Mouse (Mus musculus): Measurements from ENCODE around the gene Gon7.
A peak's percentile ranks its signal among the peaks of the same experiment; 100 is the strongest.

Gon7 gene

DNA sequence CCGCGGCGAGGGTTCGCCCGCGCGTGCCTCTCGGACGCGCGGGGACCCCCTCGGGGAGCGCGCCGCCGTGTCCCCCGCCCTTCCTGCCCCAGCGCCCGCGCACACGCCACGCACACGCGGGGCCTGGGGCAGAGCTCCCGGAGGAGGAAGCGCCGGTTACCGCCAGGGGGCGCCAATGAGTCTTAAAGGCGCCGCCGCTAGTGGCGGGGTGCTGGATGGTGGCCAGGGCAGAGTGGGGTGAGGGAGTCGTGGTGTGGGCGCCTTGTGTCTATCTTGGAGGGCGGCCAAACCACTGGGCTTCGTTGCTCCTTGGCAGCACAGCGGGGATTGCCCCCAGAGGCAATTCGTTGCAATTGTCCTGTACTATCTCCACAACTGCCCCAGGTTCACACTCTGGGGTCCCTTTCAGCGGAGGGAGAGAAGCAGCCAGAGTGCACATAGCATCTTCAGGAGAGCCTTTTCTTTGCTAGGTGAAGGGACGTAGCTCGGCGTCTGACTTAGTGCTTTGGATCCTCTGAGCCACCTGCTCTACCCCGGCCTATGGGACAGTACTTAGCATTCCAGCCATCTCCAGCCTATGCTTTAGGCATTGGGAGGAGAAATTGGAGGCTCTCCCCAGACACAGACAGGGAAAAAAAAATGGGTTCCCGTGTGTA is 52.3 kb downstream of the Gon7 start:
- DNase-seq = peak; percentile 85

DNA sequence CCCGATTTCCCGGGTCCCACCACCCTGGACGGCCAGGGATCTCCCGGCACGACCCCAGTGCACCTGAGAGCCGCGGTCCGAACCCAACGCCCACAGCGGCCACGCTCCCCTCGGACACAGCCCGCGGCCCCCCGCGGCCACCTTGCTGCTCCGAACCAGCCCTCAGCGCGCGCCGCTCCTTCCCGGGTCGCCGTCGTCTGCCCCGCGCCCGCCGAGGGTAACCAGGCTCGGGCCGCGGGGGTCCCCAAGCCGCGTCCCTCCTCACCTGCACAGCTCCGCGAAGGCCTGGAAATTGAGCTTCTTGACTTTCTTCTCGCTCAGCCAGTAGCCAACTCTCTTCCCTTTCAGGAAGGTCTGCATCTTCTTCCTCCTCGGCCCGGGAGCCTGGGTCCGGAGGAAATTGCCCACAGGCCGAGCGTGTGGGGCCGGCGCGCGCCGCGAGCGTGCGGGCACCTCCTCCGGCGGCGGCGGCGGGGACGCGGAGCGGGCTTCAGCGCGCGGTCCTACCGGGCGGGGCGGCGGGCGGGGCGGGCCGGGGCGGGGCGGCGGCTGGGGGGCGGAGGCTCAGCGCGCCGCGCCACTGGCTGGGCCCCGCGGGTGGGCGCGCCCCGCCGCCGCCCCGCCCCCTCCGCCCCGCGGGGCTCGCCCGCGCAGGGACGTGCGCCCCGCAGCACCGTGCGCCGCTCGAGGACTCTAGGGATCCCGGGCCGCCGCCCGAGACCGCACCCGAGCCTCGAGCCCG is 53.0 kb downstream of the Gon7 start, which contains the start of gene Itpk1:
Gene Itpk1 (minus strand): TSS at position 474 of the 742 bp plus-strand sequence.
- DNase-seq = no peak

DNA sequence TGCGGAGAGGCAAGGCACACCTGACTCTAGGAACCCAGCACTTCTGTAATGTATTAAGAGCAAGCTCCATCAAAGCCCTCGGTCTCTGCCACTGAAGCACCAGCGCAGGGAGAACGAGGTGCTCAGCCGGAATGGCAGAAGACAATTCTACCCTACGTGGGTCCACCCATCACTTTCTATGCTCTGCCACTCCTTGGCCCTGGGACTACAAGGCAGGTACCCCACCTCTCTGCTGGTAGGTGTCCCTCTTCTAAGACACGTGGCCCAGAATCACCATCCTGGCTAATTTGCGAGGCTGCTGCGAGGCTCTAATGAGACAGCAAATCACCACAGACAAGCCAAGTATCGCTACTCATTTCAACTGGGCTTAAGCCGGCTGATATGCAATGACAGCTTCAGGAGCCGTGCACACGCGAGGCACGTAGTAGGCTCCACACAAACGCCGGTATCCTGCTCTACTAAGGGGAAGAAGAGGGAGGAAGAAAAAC is 53.6 kb downstream of the Gon7 start:
- DNase-seq = no peak

DNA sequence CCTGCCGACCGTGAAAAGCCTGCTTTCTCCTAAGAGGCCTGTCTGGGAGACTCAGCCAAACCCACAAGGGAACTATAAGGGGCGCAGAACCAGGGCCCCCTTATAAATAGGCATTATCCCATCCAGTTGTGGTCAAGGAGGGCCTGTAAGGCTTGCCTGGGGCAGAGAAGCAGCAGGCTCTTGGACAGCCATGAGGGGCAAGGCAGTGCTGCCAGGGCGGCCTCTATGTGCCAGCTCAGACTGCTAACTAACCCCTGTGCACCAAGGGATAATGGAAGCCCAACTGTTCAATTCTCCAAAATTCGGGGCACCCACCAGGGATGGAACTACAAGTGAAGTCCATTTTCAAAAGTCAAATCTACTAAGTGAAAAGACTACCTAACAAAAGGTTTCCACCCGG is 54.2 kb downstream of the Gon7 start:
- DNase-seq = no peak

Data from kidney, adult 9 months (tissue).